Mouse (Mus musculus) liver, adult 2 months (tissue): ENCODE results near the gene Aebp2.

ENCODE experiments used
- CTCF ChIP-seq: fragments of 200-500 bp; IDR thresholded peaks from 2 replicates; pipeline ENCODE4 v1.5.1; 2011; ENCODE audit warnings: low read depth, low read length, control low read depth
- POLR2A ChIP-seq: fragments of 200-500 bp; IDR thresholded peaks from 2 replicates; pipeline ENCODE4 v1.6.1; 2011; ENCODE audit warnings: low read length, control low read depth; ENCODE audit not compliant: insufficient read depth; ENCODE audit errors: extremely low read depth

DNA sequence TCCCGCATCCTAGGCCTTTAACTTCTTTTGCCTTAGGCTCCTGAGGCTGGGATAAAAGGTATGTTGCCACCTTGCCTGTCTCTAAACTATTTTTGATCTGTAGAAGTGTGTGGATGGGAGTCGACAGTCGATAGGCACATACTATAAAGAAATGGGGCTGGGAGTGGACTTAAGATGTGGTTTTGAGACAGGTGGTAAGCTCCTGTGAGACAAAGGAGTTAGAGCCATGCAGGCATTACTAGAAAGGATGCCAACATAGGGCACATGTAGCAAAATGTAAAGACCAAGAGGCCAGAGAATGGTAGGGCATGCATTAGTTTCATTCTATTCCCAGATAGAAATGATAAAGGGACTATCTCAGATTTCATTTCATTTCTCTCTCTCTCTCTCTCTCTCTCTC is 34.5 kb downstream of the Aebp2 start:
- TF ChIP-seq CTCF (no peak), POLR2A (no peak)
